Mouse (Mus musculus) kidney, adult 2 months (tissue): ENCODE measurements around the gene Knl1.

Source experiments
- CTCF ChIP-seq: fragments of 200-500 bp; conservative IDR thresholded peaks from 2 replicates; pipeline ENCODE4 v1.5.1; 2011; ENCODE audit warnings: low read depth, mild to moderate bottlenecking, control low read depth, low read length, moderate library complexity, mixed read lengths; ENCODE audit not compliant: insufficient read depth, insufficient read length
- POLR2A ChIP-seq: fragments of 200-500 bp; IDR thresholded peaks from one replicate; pipeline ENCODE4 v1.6.1; 2011; ENCODE audit warnings: low read depth, low read length, control low read depth

DNA sequence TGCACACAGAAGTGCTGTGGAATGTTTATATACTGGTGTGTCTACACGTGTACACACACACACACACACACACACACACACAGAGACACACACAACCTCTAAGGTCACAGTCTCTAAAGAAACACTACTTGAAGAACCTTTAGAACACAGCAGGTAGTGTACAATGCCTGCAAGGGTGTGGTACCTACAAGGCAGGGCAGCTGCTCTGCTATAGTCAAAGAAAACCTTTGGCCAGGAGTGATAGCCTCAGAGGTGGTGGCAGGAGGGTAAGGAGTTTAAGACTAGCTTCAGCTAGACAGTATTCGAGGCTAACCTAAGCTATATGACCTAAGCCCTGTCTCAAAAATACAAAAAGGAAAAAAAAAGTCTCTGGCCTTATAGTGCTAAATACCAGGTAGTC lies 107.8 kb downstream of the Knl1 start:
- no peak for TF ChIP-seq CTCF
- TF ChIP-seq POLR2A: no peak
